ENCODE assay signal across 8 mouse cellular contexts in the genomic region with DNA sequence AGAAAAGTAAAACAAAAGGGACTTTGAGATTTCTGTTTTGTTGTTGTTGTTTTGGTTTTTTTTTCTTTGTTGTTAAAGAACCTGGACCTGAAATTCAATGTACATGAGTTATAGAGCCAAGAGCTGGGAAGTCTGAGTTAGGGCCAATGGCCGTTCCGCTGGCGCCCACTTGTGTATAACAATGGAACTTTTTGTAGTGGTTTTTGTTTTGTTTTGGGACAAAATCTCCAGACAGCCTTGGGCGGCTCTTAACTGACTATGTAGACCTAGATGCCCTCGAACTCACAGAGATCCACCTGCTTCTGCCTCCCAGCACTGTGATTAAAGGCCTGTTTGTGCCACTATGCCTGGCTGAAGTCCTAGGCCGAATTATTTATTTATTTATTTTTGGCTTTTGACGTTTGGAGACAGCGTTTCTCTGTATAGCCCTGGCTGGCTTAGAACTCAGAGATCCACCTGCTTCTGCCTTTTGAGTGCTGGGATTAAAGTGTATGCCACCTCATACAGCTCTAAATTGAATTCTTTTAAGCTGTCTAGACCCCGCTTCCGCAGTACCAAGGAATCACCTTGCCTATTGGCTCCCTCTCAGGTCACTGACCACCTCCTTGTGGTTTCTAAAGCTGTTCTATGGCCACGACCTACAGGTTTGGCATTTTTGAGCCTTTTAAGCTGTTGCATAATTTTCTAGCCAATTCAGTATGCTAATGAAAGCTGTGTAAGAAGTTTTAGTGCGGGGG. TPM values are rescaled to one million over a fixed set of nuclear protein-coding genes. Genes with fewer than 3 reads are reported as not detected.
DNase-seq lines count a peak whose midpoint lies in the region; ATAC-seq and TF ChIP-seq lines count a peak whose summit lies in the region.

No protein-coding gene starts in this region.

- TF ChIP-seq CTCF in layer of hippocampus, adult 2 months (conservative IDR thresholded peaks at IDR 0.05) = peak; percentile 87
- peak; percentile 69; the same call in 1 of the 2 replicates for TF ChIP-seq CTCF in small intestine, adult 2 months (IDR thresholded peaks at IDR 0.05; ENCODE audit: extremely low read depth, insufficient read length, insufficient replicate concordance, low read depth, low read length)

- no peak for TF ChIP-seq POLR2A in small intestine, adult 2 months (IDR thresholded peaks at IDR 0.05; ENCODE audit: low read depth, low read length)

- peak overlapping the region; percentile 21; the same call in 1 of the 2 replicates for H3K4me2 ChIP-seq in embryonic facial prominence, embryonic 12.5 days (replicated peaks)

- 0 out of 2 replicates have a peak, but pooled peaks cover 7% of the 10 kb centered on the region for H3K36me3 ChIP-seq in embryonic facial prominence, embryonic 12.5 days
- H3K36me3 ChIP-seq in small intestine, adult 2 months (ENCODE audit: control insufficient read depth, insufficient read depth, low read length) = no peaks in the 10 kb centered on the region; the same call in 1 of the 2 replicates

- no peaks in the 10 kb centered on the region for H3K9me3 ChIP-seq in embryonic facial prominence, embryonic 12.5 days

- H3K27ac ChIP-seq in embryonic facial prominence, embryonic 12.5 days = no peak overlapping the region
- no peak overlapping the region for H3K27ac ChIP-seq in layer of hippocampus, adult 2 months
- no peak overlapping the region for H3K27ac ChIP-seq in small intestine, adult 2 months (ENCODE audit: insufficient read depth, low read depth, low read length)

- H3K27me3 ChIP-seq in embryonic facial prominence, embryonic 12.5 days = no peaks in the 10 kb centered on the region
- H3K27me3 ChIP-seq in small intestine, adult 2 months (ENCODE audit: control insufficient read depth, insufficient read depth, low read length) = no peaks in the 10 kb centered on the region

- no peak overlapping the region for H3K9ac ChIP-seq in embryonic facial prominence, embryonic 12.5 days

- no peak overlapping the region for H3K4me3 ChIP-seq in embryonic facial prominence, embryonic 12.5 days
- peak overlapping the region; percentile 4; the same call in 1 of the 2 replicates for H3K4me3 ChIP-seq in layer of hippocampus, adult 2 months
- peak overlapping the region; percentile 30; the same call in 1 of the 2 replicates for H3K4me3 ChIP-seq in small intestine, adult 2 months (ENCODE audit: low read depth, low read length)

- DNase-seq in cerebellum, adult 11 months = peak; percentile 20
- peak; percentile 81 for DNase-seq in adrenal gland, postnatal 10 days
- DNase-seq in heart, postnatal 14 days = peak; percentile 59 to 74
- peak in 1 of 2 experiments; percentile 31 for DNase-seq in layer of hippocampus, adult 2 months (ENCODE audit: low spot score in 2 of 2)
- DNase-seq in lung, postnatal 36 days = peak; percentile 78

- intact Hi-C loops in heart, postnatal 14 days (cut with DNase I) = loop anchor here (5.0 kb wide), 2 partner anchors 170 to 415 kb away; no protein-coding TSS in a partner anchor

- ATAC-seq in cerebellum, adult (ENCODE audit: insufficient number of reproducible peaks, low FRiP score, low TSS enrichment) = no peak
- ATAC-seq in embryonic facial prominence, embryonic 12.5 days (ENCODE audit: insufficient number of reproducible peaks, insufficient read depth, low FRiP score, low TSS enrichment) = no peak

- peaks cover 11% of the 10 kb centered on the region for H3K4me1 ChIP-seq in embryonic facial prominence, embryonic 12.5 days
- no peaks in the 10 kb centered on the region for H3K4me1 ChIP-seq in small intestine, adult 2 months (ENCODE audit: control insufficient read depth, insufficient read depth, insufficient read length, low read length)

- 41% methylated on average over 12 of the region's 12 CpGs for WGBS in embryonic facial prominence, embryonic 12.5 days
- WGBS in small intestine, adult 2 months = 32% methylated on average over 12 of the region's 12 CpGs

RNA-seq across cellular contexts. Expression of a gene that starts 1.7 kb away (rescaled TPM):
- 10 to 100 TPM in 1 of 2 experiments, 1 to 10 TPM in 1; 8.9 to 12.8 TPM for total RNA-seq in adrenal gland, postnatal 10 days (2021)
- polyA plus RNA-seq in embryonic facial prominence, embryonic 12.5 days (2016; fragmentation: Nextera tagmentation; extraction: Ambion mirVana) = 13.4 and 13.7 TPM in 2 replicates
- total RNA-seq in heart, postnatal 14 days (2021) = 1 to 10 TPM; 7.3 to 8.7 TPM
- total RNA-seq in layer of hippocampus, adult 2 months (2021) = 10 to 100 TPM; 12.3 to 13.1 TPM
- polyA plus RNA-seq in small intestine, adult 2 months (2012; rRNA removed) = 0.19 and 0.76 TPM in 2 replicates
